Mouse (Mus musculus) liver, embryonic 14.5 days (tissue): Measurements from ENCODE around the gene Tbcd.

Source experiments
- CTCF ChIP-seq: IDR thresholded peaks from 2 replicates; pipeline ENCODE4 v1.5.1; 2016; ENCODE audit warnings: antibody characterized with exemption, low read depth, control low read depth
- EP300 ChIP-seq: IDR thresholded peaks from 2 replicates; pipeline ENCODE4 v1.6.1; 2016; ENCODE audit warnings: antibody characterized with exemption, low read depth

DNA sequence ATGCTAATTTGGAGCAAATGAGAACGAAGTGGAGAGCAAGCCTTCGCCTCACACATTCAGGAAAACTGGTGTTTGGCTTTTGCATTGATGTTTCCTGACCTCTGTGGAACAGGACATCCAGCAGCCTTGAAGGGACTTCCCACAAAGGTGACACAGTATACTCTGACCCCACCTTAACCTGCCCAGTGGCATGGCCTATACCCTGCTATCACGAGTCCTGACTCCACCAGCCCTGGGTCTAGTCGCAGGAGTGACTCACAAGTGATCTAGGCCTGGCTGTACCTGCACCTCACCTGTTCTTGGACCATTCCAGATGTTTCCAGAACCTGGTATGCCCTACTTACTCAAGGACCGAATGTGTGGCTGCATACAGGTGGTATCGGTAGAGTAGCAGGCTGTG, 177.8 kb downstream of the Tbcd start:
- TF ChIP-seq CTCF = no peak
- no peak for TF ChIP-seq EP300
